8 mouse cellular contexts compared by ENCODE assay signal in genomic region chr11:82871031-82871446, GRCm38 (mm10). TPM values are rescaled to one million over a fixed set of nuclear protein-coding genes. Genes with fewer than 3 reads are reported as not detected.
A peak's percentile ranks its signal among the peaks of the same experiment; 100 is the strongest.
DNase-seq lines count a peak whose midpoint lies in the region; ATAC-seq and TF ChIP-seq lines count a peak whose summit lies in the region.

Rffl (minus strand) TSS chr11:82871210.

- peaks cover 0 to 37% of the 10 kb centered on the region in 2 experiments; a peak in 2 of 4 replicates for H3K36me3 ChIP-seq in MEL (ENCODE audit: control insufficient read depth in 1 of 2, insufficient read depth in 2 of 2, low read length in 2 of 2)
- H3K36me3 ChIP-seq in lung, embryonic 16.5 days (ENCODE audit: control insufficient read depth, insufficient read depth, low read length), result no peaks in the 10 kb centered on the region

- no peak for TF ChIP-seq EP300 in MEL (IDR thresholded peaks at IDR 0.05; ENCODE audit: low read depth in 1 of 2, low read length in 2 of 2)

- peak within 1 kb of the TSS; percentile 88 for H3K9ac ChIP-seq in MEL (ENCODE audit: control insufficient read depth, low read depth, low read length, poor library complexity, severe bottlenecking)
- H3K9ac ChIP-seq in lung, embryonic 16.5 days (ENCODE audit: low read length), result peak within 1 kb of the TSS; percentile 74

- peak within 1 kb of the TSS; percentile 85 to 98 for H3K4me3 ChIP-seq in MEL (ENCODE audit: control insufficient read depth in 1 of 2, insufficient read depth in 1 of 2, low read depth in 2 of 2, low read length in 2 of 2)
- peak within 1 kb of the TSS; percentile 64 for H3K4me3 ChIP-seq in cerebellum, adult 2 months (replicated peaks; ENCODE audit: insufficient read depth, low read depth, low read length)
- H3K4me3 ChIP-seq in lung, embryonic 16.5 days (ENCODE audit: low read length), result peak within 1 kb of the TSS; percentile 68

- H3K79me2 ChIP-seq in MEL (ENCODE audit: control insufficient read depth, insufficient read depth, low read length, poor library complexity), result peaks cover 17% of the 10 kb centered on the region

- TF ChIP-seq POLR2A in MEL (IDR thresholded peaks at IDR 0.05; ENCODE audit: control insufficient read depth in 1 of 2, insufficient read depth in 1 of 2, low read depth in 1 of 2, low read length in 2 of 2, poor library complexity in 1 of 2), result peak; percentile 53 to 72; a peak in 2 of 4 replicates
- 0 out of 2 replicates have a peak, but pooled peaks have one; percentile 18 for TF ChIP-seq POLR2A in cerebellum, adult 2 months (IDR thresholded peaks at IDR 0.05; ENCODE audit: borderline replicate concordance, insufficient read depth, low read length)

- H3K4me2 ChIP-seq in lung, embryonic 16.5 days (ENCODE audit: low read depth, low read length), result peak within 1 kb of the TSS; percentile 83

- 1% methylated on average over 37 of the region's 43 CpGs for WGBS in cerebellum, adult 2 months
- under 1% methylated on average over 37 of the region's 43 CpGs for WGBS in lung, embryonic 16.5 days

- TF ChIP-seq RAD21 in MEL (IDR thresholded peaks at IDR 0.05; ENCODE audit: low read depth, low read length), result no peak; the same call in 1 of the 2 replicates

- H3K27me3 ChIP-seq in MEL (ENCODE audit: control insufficient read depth in 1 of 2, insufficient read depth in 2 of 2, low read length in 2 of 2), result no peaks in the 10 kb centered on the region
- no peaks in the 10 kb centered on the region for H3K27me3 ChIP-seq in cerebellum, adult 2 months (ENCODE audit: control insufficient read depth, insufficient read depth, low read length)
- no peaks in the 10 kb centered on the region for H3K27me3 ChIP-seq in lung, embryonic 16.5 days (ENCODE audit: control insufficient read depth, insufficient read depth, low read depth, low read length)

- peak; percentile 78 for ATAC-seq in hematopoietic stem cell, adult 5-6 weeks (replicated peaks in 1 of 2; ENCODE audit: insufficient read depth in 1 of 2, low FRiP score in 2 of 2, low TSS enrichment in 1 of 2, low read depth in 1 of 2, poor library complexity in 2 of 2, severe bottlenecking in 2 of 2)
- ATAC-seq in lung, embryonic 16.5 days (ENCODE audit: low read depth), result peak; percentile 96

- peak within 1 kb of the TSS; percentile 60 for H3K27ac ChIP-seq in MEL (ENCODE audit: control insufficient read depth, low read depth, low read length)
- H3K27ac ChIP-seq in cerebellum, adult 2 months (ENCODE audit: insufficient read depth, low read length), result peak within 1 kb of the TSS; percentile 37; the same call in 1 of the 2 replicates
- peak within 1 kb of the TSS; percentile 53 for H3K27ac ChIP-seq in lung, embryonic 16.5 days (ENCODE audit: low read length)

- H3K9me3 ChIP-seq in MEL (replicated peaks; ENCODE audit: insufficient read depth, low read length), result no peaks in the 10 kb centered on the region
- no peaks in the 10 kb centered on the region; the same call in 1 of the 2 replicates for H3K9me3 ChIP-seq in lung, embryonic 16.5 days (ENCODE audit: control insufficient read depth, low read length)

- peak; percentile 69 to 97 (median 94); a peak in 5 of 6 replicates for TF ChIP-seq CTCF in MEL (IDR thresholded peaks at IDR 0.05 in 2 of 3, conservative IDR thresholded peaks at IDR 0.05 in 1 of 3; ENCODE audit: control insufficient read depth in 1 of 3, insufficient read depth in 1 of 3, low read depth in 2 of 3, low read length in 3 of 3, poor library complexity in 1 of 3, severe bottlenecking in 1 of 3)
- TF ChIP-seq CTCF in cerebellum, adult 2 months (IDR thresholded peaks at IDR 0.05; ENCODE audit: borderline replicate concordance, insufficient read depth, low read depth, low read length), result peak; percentile 61; the same call in 1 of the 2 replicates

- peaks cover 7 to 32% of the 10 kb centered on the region in 2 experiments for H3K4me1 ChIP-seq in MEL (ENCODE audit: control insufficient read depth in 1 of 2, insufficient read depth in 2 of 2, low read length in 2 of 2)
- H3K4me1 ChIP-seq in cerebellum, adult 2 months (ENCODE audit: control insufficient read depth, insufficient read depth, low read length), result no peaks in the 10 kb centered on the region
- H3K4me1 ChIP-seq in lung, embryonic 16.5 days (replicated peaks; ENCODE audit: control insufficient read depth, insufficient read depth, low read length), result peaks cover 5% of the 10 kb centered on the region

- peak; percentile 98 for DNase-seq in MEL (ENCODE audit: low read depth, low spot score)
- DNase-seq in cerebellum, adult 2 months, result peak; percentile 90 to 92
- DNase-seq in forelimb bud, embryonic 11.5 days (ENCODE audit: low read depth, low spot score), result peak; percentile 89
- DNase-seq in layer of hippocampus, adult 9-10 months (ENCODE audit: low spot score), result peak; percentile 84
- peak; percentile 83 for DNase-seq in ovary, postnatal 10 days (ENCODE audit: low spot score)
- DNase-seq in thymus, postnatal 10 days (ENCODE audit: low spot score in 2 of 2), result peak; percentile 88 to 99

TF ChIP-seq in MEL, 35 proteins besides CTCF, POLR2A, EP300 and RAD21:
- TF ChIP-seq HCFC1 (IDR thresholded peaks at IDR 0.05; ENCODE audit: low read depth, low read length), result peak; percentile 84
- no peak for TF ChIP-seq ZKSCAN1 (IDR thresholded peaks at IDR 0.05; ENCODE audit: low read depth, low read length)
- TF ChIP-seq TBP (IDR thresholded peaks at IDR 0.05; ENCODE audit: low read depth, low read length), result 0 out of 2 replicates have a peak, but pooled peaks have one; percentile 25
- peak; percentile 38 for TF ChIP-seq ZC3H11A (IDR thresholded peaks at IDR 0.05; ENCODE audit: low read depth, low read length)
- no peak for TF ChIP-seq POLR2AphosphoS2 (IDR thresholded peaks at IDR 0.05; ENCODE audit: low read length)
- TF ChIP-seq SMC3 (IDR thresholded peaks at IDR 0.05; ENCODE audit: low read depth, low read length), result peak; percentile 63
- TF ChIP-seq MXI1 (IDR thresholded peaks at IDR 0.05; ENCODE audit: low read depth, low read length), result 0 out of 2 replicates have a peak, but pooled peaks have one; percentile 18
- no peak for TF ChIP-seq NRF1 (IDR thresholded peaks at IDR 0.05; ENCODE audit: insufficient read depth, low read depth, low read length, poor library complexity, severe bottlenecking)
- 0 out of 2 replicates have a peak, but pooled peaks have one; percentile 20 for TF ChIP-seq MAX (IDR thresholded peaks at IDR 0.05; ENCODE audit: low read length)
- TF ChIP-seq TCF12 (IDR thresholded peaks at IDR 0.05; ENCODE audit: low read depth, low read length), result 0 out of 2 replicates have a peak, but pooled peaks have one; percentile 25
- TF ChIP-seq ZNF384 (IDR thresholded peaks at IDR 0.05; ENCODE audit: low read depth, low read length), result peak; percentile 34; the same call in 1 of the 2 replicates
- peak; percentile 41 for TF ChIP-seq NELFE (IDR thresholded peaks at IDR 0.05; ENCODE audit: low read depth, low read length)
- no peak for TF ChIP-seq MAFK (IDR thresholded peaks at IDR 0.05; ENCODE audit: borderline replicate concordance, low read depth, low read length)
- TF ChIP-seq MAZ (IDR thresholded peaks at IDR 0.05; ENCODE audit: low read depth, low read length), result peak; percentile 86; the same call in 1 of the 2 replicates
- TF ChIP-seq CHD1 (IDR thresholded peaks at IDR 0.05; ENCODE audit: low read depth, low read length), result no peak
- no peak for TF ChIP-seq TAL1 (IDR thresholded peaks at IDR 0.05; ENCODE audit: low read length)

RNA-seq across cellular contexts. Expression of gene Rffl, which starts in this region (rescaled TPM):
- 15.5 and 17.8 TPM in 2 replicates for total RNA-seq in MEL (2012; rRNA removed)
- 10 to 100 TPM in 1 of 2 experiments, not detected in 1; 15.2 TPM for polyA plus RNA-seq in MEL (2012; ENCODE audit: insufficient read depth in 1 of 2, insufficient read length in 2 of 2, low read depth in 1 of 2, low replicate concordance in 2 of 2, missing spikeins in 1 of 2)
- polyA plus RNA-seq in cerebellum, adult 2 months (2012; rRNA removed), result 16.8 and 18.6 TPM in 2 replicates
- 15.8 and 18.8 TPM in 2 replicates for total RNA-seq in hematopoietic stem cell, adult 5-6 weeks (2017)
- 12.7 and 13.4 TPM in 2 replicates for polyA plus RNA-seq in lung, embryonic 16.5 days (2015; fragmentation: Nextera tagmentation; extraction: Ambion mirVana)

Comparison
In these comparisons a context has a peak if more than half of its experiments do, and no peak if none do; other contexts are left out.
1. Peak in every context shown above with its lines: DNase-seq, ATAC-seq, H3K4me3 ChIP-seq and H3K27ac ChIP-seq.